Mouse (Mus musculus): Measurements from ENCODE around the gene Fbxo24. TPM values are rescaled to one million over a fixed set of nuclear protein-coding genes. Genes with fewer than 3 reads are reported as not detected.

Fbxo24 gene
- polyA plus RNA-seq, 1 experiment from 2014 or later = 0.20 TPM

DNA sequence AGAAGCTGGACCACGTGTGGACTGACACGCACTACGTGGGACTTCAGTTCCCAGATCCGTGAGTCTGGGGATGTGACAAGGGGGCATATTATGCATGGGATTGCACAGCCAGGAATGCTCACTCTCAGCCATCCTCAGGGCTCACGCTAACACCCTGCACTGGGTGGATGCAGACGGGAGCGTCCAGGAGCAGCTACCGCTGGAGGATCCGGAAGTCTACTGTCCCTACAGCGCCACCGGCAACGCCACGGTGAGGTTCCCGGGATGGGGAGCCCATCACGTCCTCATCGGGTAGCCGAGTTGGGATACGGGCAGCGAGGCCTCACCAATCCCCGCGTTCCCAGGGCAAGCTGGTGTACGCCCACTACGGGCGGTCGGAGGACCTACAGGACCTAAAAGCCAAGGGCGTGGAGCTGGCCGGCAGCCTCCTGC, 54.3 kb downstream of the Fbxo24 start:
- H3K9ac ChIP-seq (replicated peaks) = peak overlapping the region; percentile 42; the same call in 1 of the 2 replicates
- no peak for ATAC-seq (ENCODE audit: insufficient number of reproducible peaks, insufficient read depth, low FRiP score, low TSS enrichment, low read depth)
- 9% methylated on average over 27 of the region's 27 CpGs for WGBS

DNA sequence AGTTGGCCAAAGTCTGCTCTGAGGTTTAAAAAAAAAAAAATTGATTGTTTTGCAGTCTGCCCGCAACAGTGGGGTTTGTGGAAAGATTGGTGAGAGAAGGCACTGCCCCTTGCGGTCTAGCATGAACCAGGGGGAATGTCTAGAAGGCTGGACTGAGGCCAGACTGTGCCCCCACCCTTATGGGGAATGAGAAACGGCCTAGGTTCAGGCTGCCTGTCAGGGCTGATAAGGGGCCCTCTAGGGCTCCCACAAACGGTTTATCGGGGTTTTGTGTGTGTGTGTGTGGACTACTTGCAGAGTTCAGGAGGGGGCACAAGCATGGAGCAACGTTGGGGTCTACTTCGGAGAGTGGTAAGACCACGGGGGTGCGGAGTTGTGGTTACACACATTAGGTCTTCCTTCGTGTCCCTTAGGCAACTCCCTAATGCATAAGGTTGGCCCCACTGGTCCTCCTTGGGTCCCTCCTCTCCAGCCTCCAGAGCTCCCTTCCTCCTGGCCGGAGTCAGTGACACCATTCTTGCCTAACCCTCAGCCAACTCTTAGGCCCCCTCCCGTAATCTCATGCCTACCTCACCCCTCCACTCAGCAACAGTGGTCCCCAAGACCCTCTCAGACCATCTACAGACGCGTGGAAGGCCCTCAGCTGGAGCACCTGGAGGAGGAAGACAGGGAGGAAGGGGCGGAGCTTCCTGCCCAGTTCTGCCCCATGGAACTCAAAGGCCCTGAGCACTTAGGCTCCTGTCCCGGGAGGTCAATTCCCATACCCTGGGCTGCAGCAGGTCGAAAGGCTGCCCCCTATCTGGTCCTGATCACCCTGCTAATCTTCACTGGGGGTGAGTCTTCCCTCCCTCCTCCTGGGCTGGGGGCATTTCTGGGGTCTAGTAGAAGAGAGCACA, 57.9 kb downstream of the Fbxo24 start:
- Histone ChIP-seq H3K9ac (replicated peaks) (no peak overlapping the region), H3K4me1 (replicated peaks) (0 out of 2 replicates have a peak, but pooled peaks cover 6% of the 10 kb centered on the region), H3K27ac (no peak overlapping the region), H3K4me3 (replicated peaks) (no peak overlapping the region), H3K9me3 (no peaks in the 10 kb centered on the region), H3K4me2 (no peak overlapping the region), H3K36me3 (no peaks in the 10 kb centered on the region), H3K27me3 (peaks cover 29% of the 10 kb centered on the region)
- 84% methylated on average over 17 of the region's 17 CpGs for WGBS
- ATAC-seq (ENCODE audit: insufficient number of reproducible peaks, insufficient read depth, low FRiP score, low TSS enrichment, low read depth) = no peak

More for the DNA sequence above, 54.3 kb downstream of the Fbxo24 start:
- H3K4me2 ChIP-seq = peak overlapping the region; percentile 54
- 0 out of 2 replicates have a peak, but pooled peaks cover 6% of the 10 kb centered on the region for H3K4me1 ChIP-seq (replicated peaks)
- no peaks in the 10 kb centered on the region for H3K36me3 ChIP-seq
- no peaks in the 10 kb centered on the region for H3K9me3 ChIP-seq
- H3K27ac ChIP-seq = no peak overlapping the region
- H3K4me3 ChIP-seq (replicated peaks) = peak overlapping the region; percentile 21
- H3K27me3 ChIP-seq = peaks cover 29% of the 10 kb centered on the region

DNA sequence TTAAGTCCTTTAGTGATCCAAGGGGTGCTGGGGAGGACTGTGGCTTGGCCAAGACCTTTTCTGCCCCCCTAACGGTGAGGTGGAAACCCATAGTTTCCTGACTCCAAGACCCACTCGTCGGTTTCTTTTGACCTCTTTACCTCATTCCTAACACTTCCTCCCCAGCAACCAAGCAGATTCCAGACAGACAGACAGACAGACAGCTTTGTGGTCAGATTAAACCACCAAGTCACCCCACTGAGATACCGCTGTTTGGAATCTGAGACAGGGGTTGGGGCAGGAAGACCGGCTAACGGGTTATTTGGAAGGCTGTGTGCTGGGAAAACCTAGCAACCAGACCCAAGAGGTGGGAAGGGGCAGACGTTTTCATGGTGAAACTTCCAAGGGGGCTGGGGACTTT, 58.6 kb downstream of the Fbxo24 start:
- no peak for ATAC-seq (ENCODE audit: insufficient number of reproducible peaks, insufficient read depth, low FRiP score, low TSS enrichment, low read depth)
- Histone ChIP-seq H3K4me3 (replicated peaks) (no peak overlapping the region), H3K27me3 (peaks cover 25% of the 10 kb centered on the region), H3K27ac (no peak overlapping the region), H3K9ac (replicated peaks) (no peak overlapping the region), H3K4me1 (replicated peaks) (0 out of 2 replicates have a peak, but pooled peaks cover 6% of the 10 kb centered on the region), H3K9me3 (no peaks in the 10 kb centered on the region), H3K36me3 (no peaks in the 10 kb centered on the region), H3K4me2 (no peak overlapping the region)
- WGBS = 60% methylated on average over 7 of the region's 7 CpGs

DNA sequence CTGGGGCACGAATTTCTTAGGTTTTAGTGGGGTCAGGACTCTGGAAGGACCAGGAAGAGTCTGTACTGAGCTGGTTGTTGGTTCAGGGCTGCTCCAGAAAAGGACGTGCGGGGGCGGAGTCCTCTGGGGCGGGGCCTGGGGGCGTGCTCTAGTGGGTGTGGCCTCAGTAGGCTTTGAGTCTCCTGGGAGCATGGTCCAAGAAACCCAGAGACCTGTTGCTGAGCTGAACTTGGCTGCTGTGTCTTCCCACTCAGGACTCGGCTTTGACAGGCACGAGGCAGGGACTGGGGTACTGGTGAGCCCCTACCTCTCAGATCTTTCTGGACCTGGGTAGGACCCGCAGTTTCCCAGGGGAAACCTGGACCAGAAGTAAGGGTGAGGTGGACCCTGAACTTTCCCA, 59.1 kb downstream of the Fbxo24 start, which contains the start of gene Tfr2:
TSS of gene Tfr2 (plus strand) at position 176 of the 400 bp plus-strand sequence.
- ATAC-seq (ENCODE audit: insufficient number of reproducible peaks, insufficient read depth, low FRiP score, low TSS enrichment, low read depth) = no peak
- WGBS = 32% methylated on average over 9 of the region's 9 CpGs

DNA sequence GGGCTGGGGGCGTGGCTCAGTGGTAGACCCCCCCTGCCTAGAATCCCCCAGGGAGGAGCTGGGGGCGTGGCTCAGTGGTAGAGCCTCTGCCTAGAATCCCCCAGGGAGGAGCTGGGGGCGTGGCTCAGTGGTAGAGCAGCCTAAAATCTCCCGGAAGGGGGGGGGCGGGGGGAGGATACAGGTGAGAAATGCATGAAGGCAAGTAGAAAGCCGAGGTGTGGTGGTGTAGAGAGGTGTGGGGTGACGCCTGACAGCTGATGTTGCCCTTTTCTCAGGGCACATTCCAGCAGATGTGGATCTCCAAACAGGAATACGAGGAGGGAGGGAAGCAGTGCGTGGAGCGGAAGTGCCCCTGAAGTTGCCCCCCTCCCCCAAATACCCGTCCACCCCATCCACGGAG, 59.8 kb downstream of the Fbxo24 start:
- Histone ChIP-seq H3K36me3 (no peaks in the 10 kb centered on the region), H3K27me3 (peaks cover 13% of the 10 kb centered on the region), H3K4me3 (replicated peaks) (no peak overlapping the region), H3K4me1 (replicated peaks) (no peaks in the 10 kb centered on the region), H3K9ac (replicated peaks) (no peak overlapping the region), H3K4me2 (no peak overlapping the region), H3K9me3 (no peaks in the 10 kb centered on the region), H3K27ac (no peak overlapping the region)
- ATAC-seq (ENCODE audit: insufficient number of reproducible peaks, insufficient read depth, low FRiP score, low TSS enrichment, low read depth) = no peak
- 61% methylated on average over 12 of the region's 12 CpGs for WGBS

More for the DNA sequence above, 59.1 kb downstream of the Fbxo24 start, which contains the start of gene Tfr2:
- Histone ChIP-seq H3K4me1 (replicated peaks) (0 out of 2 replicates have a peak, but pooled peaks cover 3% of the 10 kb centered on the region), H3K27me3 (peaks cover 19% of the 10 kb centered on the region), H3K9ac (replicated peaks) (no peak within 1 kb of the TSS), H3K9me3 (no peaks in the 10 kb centered on the region), H3K4me2 (no peak within 1 kb of the TSS), H3K27ac (no peak within 1 kb of the TSS), H3K36me3 (no peaks in the 10 kb centered on the region), H3K4me3 (replicated peaks) (no peak within 1 kb of the TSS)

DNA sequence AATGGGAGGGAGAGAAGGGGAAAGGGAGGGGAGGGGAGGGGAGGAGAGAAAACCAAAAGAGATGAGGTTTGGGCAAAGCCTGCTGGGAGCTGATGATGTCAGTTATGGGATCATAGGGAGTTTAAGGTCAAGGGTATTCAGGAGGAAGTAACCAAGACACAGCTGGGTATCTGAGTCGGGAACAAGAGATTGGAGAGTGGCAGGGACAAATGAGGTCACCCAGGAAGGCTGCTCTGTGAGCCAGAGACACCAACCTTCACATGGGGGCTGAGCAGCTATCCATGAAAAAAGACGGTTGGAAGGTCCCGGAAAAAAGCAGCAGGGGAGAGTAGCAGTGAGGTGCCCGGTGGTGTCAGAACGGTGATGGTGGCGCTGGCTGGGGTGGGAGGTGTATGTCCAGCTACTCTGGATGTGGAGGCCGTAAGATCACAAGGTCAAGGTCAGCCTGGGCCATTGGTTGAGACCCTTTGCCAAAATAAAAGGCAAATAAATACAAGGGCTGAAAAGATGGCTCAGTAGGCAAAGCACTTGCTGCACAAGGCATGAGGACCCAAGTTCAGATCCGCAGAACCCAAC, 60.5 kb downstream of the Fbxo24 start:
- ATAC-seq (ENCODE audit: insufficient number of reproducible peaks, insufficient read depth, low FRiP score, low TSS enrichment, low read depth) = no peak
- WGBS = 85% methylated on average over 8 of the region's 8 CpGs
- no peak overlapping the region for H3K27ac ChIP-seq
- H3K4me1 ChIP-seq (replicated peaks) = no peaks in the 10 kb centered on the region
- no peak overlapping the region for H3K4me3 ChIP-seq (replicated peaks)
- peaks cover 8% of the 10 kb centered on the region; the same call in 1 of the 2 replicates for H3K27me3 ChIP-seq
- no peak overlapping the region for H3K4me2 ChIP-seq
- no peaks in the 10 kb centered on the region for H3K36me3 ChIP-seq
- no peak overlapping the region for H3K9ac ChIP-seq (replicated peaks)
- no peaks in the 10 kb centered on the region for H3K9me3 ChIP-seq

DNA sequence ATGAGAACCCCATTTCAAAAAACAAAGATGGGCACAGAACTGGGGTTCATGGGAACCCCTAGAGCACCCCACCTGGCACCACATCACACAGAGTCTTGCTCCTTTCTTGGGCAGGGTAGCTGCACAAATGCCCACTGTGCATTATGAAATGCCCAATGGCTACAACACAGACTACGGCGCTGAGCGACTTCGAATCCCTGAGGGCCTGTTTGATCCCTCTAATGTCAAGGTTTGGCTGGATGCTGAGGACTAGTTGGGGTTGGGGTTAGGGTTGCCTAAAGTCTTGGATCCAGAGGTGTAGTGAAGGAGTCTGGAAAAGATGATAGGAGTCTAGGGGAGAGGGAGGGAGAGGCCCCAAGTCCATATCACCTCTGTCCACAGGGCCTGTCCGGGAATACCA, 62.4 kb downstream of the Fbxo24 start:
- H3K9me3 ChIP-seq = no peaks in the 10 kb centered on the region
- H3K4me1 ChIP-seq (replicated peaks) = no peaks in the 10 kb centered on the region
- H3K36me3 ChIP-seq = no peaks in the 10 kb centered on the region
- no peak for ATAC-seq (ENCODE audit: insufficient number of reproducible peaks, insufficient read depth, low FRiP score, low TSS enrichment, low read depth)
- no peak overlapping the region for H3K4me2 ChIP-seq
- no peak overlapping the region for H3K9ac ChIP-seq (replicated peaks)
- no peak overlapping the region for H3K27ac ChIP-seq
- WGBS = 93% methylated on average over 5 of the region's 5 CpGs
- H3K4me3 ChIP-seq (replicated peaks) = no peak overlapping the region
- peaks cover 13% of the 10 kb centered on the region; the same call in 1 of the 2 replicates for H3K27me3 ChIP-seq

DNA sequence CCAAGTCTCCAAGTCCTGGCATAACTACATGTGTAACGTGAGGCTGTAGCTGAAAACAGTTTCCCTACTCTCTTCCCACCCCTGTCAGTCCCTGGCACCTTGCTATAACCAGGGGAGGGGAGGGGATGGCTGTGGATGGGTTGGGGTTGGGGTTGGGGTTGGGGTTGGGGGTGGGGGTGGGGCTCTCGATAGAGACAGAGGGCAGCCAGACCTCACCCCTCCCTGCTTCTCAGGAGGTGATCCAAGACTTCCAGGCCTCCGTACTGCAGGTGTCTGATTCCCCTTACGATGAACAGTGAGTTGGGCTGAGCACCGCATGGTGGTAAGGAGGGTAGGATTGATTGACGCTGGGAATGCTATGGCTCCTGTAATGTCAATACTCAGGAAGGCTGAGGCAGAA, 63.1 kb downstream of the Fbxo24 start:
- no peak overlapping the region for H3K4me2 ChIP-seq
- no peak for ATAC-seq (ENCODE audit: insufficient number of reproducible peaks, insufficient read depth, low FRiP score, low TSS enrichment, low read depth)
- 0 out of 2 replicates have a peak, but pooled peaks cover 10% of the 10 kb centered on the region for H3K27me3 ChIP-seq
- 65% methylated on average over 6 of the region's 6 CpGs for WGBS
- no peaks in the 10 kb centered on the region for H3K9me3 ChIP-seq
- H3K4me1 ChIP-seq (replicated peaks) = no peaks in the 10 kb centered on the region
- H3K36me3 ChIP-seq = no peaks in the 10 kb centered on the region
- no peak overlapping the region for H3K4me3 ChIP-seq (replicated peaks)
- no peak overlapping the region for H3K9ac ChIP-seq (replicated peaks)
- H3K27ac ChIP-seq = no peak overlapping the region

DNA sequence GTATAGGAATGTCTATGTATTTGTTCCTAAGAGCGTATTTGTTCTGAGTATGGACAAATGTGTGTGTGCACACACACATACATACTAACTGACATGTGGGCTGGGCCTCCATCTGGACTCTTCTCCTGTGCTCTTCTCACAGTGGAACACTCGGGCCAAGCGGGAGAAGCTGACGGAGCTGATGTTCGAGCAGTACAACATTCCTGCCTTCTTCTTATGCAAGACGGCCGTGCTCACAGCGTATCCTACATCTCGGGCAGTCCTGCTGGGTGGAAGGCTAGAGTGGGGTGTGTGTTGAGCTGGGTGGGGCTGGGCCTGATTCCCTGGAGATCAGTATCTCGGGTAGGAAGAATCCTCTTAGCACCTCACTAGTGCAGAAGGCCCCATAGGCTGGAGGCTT, 65.8 kb downstream of the Fbxo24 start:
- H3K9me3 ChIP-seq = no peaks in the 10 kb centered on the region
- H3K27ac ChIP-seq = no peak overlapping the region
- no peaks in the 10 kb centered on the region for H3K36me3 ChIP-seq
- H3K9ac ChIP-seq (replicated peaks) = no peak overlapping the region
- H3K4me2 ChIP-seq = no peak overlapping the region
- no peak for ATAC-seq (ENCODE audit: insufficient number of reproducible peaks, insufficient read depth, low FRiP score, low TSS enrichment, low read depth)
- 0 out of 2 replicates have a peak, but pooled peaks cover 6% of the 10 kb centered on the region for H3K27me3 ChIP-seq
- H3K4me1 ChIP-seq (replicated peaks) = no peaks in the 10 kb centered on the region
- WGBS = 72% methylated on average over 10 of the region's 10 CpGs
- H3K4me3 ChIP-seq (replicated peaks) = no peak overlapping the region

Data from limb, embryonic 12.5 days (tissue).